Mouse (Mus musculus) forebrain, embryonic 10.5 days (tissue): ENCODE data around the gene Olfr196. TPM values are rescaled to one million over a fixed set of nuclear protein-coding genes. Genes with fewer than 3 reads are reported as not detected.
"Not testable (repeated sequence)": the region's sequence is repeated elsewhere in the genome, so short reads cannot be mapped to it uniquely, and the experiment has no call there.

ENCODE experiments used
- DNase-seq: peaks from one replicate; pipeline ENCODE4 v3.0.0-alpha.2; 2017; ENCODE audit warnings: low spot score; ENCODE audit errors: extremely low spot score
- H3K27ac ChIP-seq: fragments of 300-500 bp; sonication (generic); 2 replicates; pipeline ENCODE4 v1.5.1; 2016; ENCODE audit warnings: mild to moderate bottlenecking
- H3K27me3 ChIP-seq: fragments of 300-500 bp; sonication (generic); 2 replicates; pipeline ENCODE4 v1.6.1; 2016; ENCODE audit warnings: mild to moderate bottlenecking; ENCODE audit not compliant: poor library complexity, severe bottlenecking
- H3K36me3 ChIP-seq: fragments of 300-500 bp; sonication (generic); replicated peaks from 2 replicates; pipeline ENCODE4 v1.6.1; 2016; ENCODE audit warnings: mild to moderate bottlenecking, moderate library complexity
- H3K4me1 ChIP-seq: fragments of 300-500 bp; sonication (generic); 2 replicates; pipeline ENCODE4 v1.6.1; 2016
- H3K4me3 ChIP-seq: fragments of 300-500 bp; sonication (generic); 2 replicates; pipeline ENCODE4 v1.5.1; 2016; ENCODE audit warnings: mild to moderate bottlenecking, moderate library complexity
- H3K9me3 ChIP-seq: fragments of 300-500 bp; sonication (generic); 2 replicates; pipeline ENCODE4 v1.6.1; 2016; ENCODE audit warnings: mild to moderate bottlenecking, moderate library complexity
- WGBS: fragments of 180-500 bp; shearing (Covaris S2); methylation state at CpG from one replicate; pipeline ENCODE4 v1.1.7; 2016; 5-methylcytosine and 5-hydroxymethylcytosine counted together
- polyA plus RNA-seq: library from polyadenylated mRNA; unstranded; fragments of >200 nt; fragmentation: Nextera tagmentation; extraction: Ambion mirVana; gene quantifications from 2 replicates; pipeline ENCODE4 v1.2.1, GENCODE M21; 2016

The Olfr196 gene
- polyA plus RNA-seq: not detected in 2 replicates

- H3K4me1 ChIP-seq: no peaks in the 10 kb centered on the region
- no peaks in the 10 kb centered on the region for H3K36me3 ChIP-seq
- no peak for DNase-seq
- no peaks in the 10 kb centered on the region for H3K27me3 ChIP-seq
- H3K27ac ChIP-seq: no peak within 1 kb of the TSS
- 76% methylated on average over 3 of the region's 3 CpGs for WGBS
- H3K4me3 ChIP-seq: no peak within 1 kb of the TSS
- H3K9me3 ChIP-seq: 0 out of 2 replicates have a peak, but pooled peaks cover 6% of the 10 kb centered on the region
These were observed at the start of gene Olfr196 for GRCm38 (mm10) chr16:59170354-59170753. Gene Olfr196, minus strand, starts transcription at chr16:59170454.

- H3K9me3 ChIP-seq, H3K27ac ChIP-seq, H3K4me3 ChIP-seq, DNase-seq, H3K36me3 ChIP-seq, H3K27me3 ChIP-seq, H3K4me1 ChIP-seq: not testable (repeated sequence)
- WGBS: 91% methylated on average over 1 of the region's 1 CpGs
These were observed 49.4 kb upstream of the Olfr196 start, which contains the start of gene Olfr199 for GRCm38 (mm10) chr16:59219667-59220066. Gene Olfr199, minus strand, starts transcription at chr16:59219767.

GRCm38 (mm10) chr16:59217861-59218260, 47.6 kb upstream of the Olfr196 start:
- DNase-seq, H3K4me3 ChIP-seq, H3K4me1 ChIP-seq, H3K27me3 ChIP-seq, H3K9me3 ChIP-seq, H3K36me3 ChIP-seq, H3K27ac ChIP-seq: not testable (repeated sequence)
- 84% methylated on average over 3 of the region's 3 CpGs for WGBS

- DNase-seq, H3K9me3 ChIP-seq, H3K27ac ChIP-seq, H3K36me3 ChIP-seq, H3K4me1 ChIP-seq, H3K4me3 ChIP-seq, H3K27me3 ChIP-seq: not testable (repeated sequence)
- WGBS: 78% methylated on average over 1 of the region's 1 CpGs
These were observed 33.2 kb upstream of the Olfr196 start, which contains the start of gene Olfr198 for GRCm38 (mm10) chr16:59203433-59203832. Gene Olfr198, minus strand, starts transcription at chr16:59203533.

GRCm38 (mm10) chr16:59151996-59152395, 18.3 kb downstream of the Olfr196 start:
- DNase-seq: no peak

GRCm38 (mm10) chr16:59146746-59147145, 23.5 kb downstream of the Olfr196 start, which contains the start of gene Olfr195:
Gene Olfr195, plus strand, starts transcription at chr16:59147046.
- H3K27me3 ChIP-seq: no peaks in the 10 kb centered on the region
- no peaks in the 10 kb centered on the region for H3K9me3 ChIP-seq
- no peak within 1 kb of the TSS for H3K27ac ChIP-seq
- 89% methylated on average over 1 of the region's 1 CpGs for WGBS
- H3K36me3 ChIP-seq: no peaks in the 10 kb centered on the region
- H3K4me1 ChIP-seq: no peaks in the 10 kb centered on the region
- DNase-seq: no peak
- no peak within 1 kb of the TSS for H3K4me3 ChIP-seq

More at GRCm38 (mm10) chr16:59151996-59152395, 18.3 kb downstream of the Olfr196 start:
- no peak overlapping the region for H3K4me3 ChIP-seq
- H3K36me3 ChIP-seq: no peaks in the 10 kb centered on the region
- H3K9me3 ChIP-seq: no peaks in the 10 kb centered on the region
- WGBS: 90% methylated on average over 2 of the region's 2 CpGs
- H3K27me3 ChIP-seq: no peaks in the 10 kb centered on the region
- H3K27ac ChIP-seq: no peak overlapping the region
- no peaks in the 10 kb centered on the region for H3K4me1 ChIP-seq

GRCm38 (mm10) chr16:59141105-59141504, 29.1 kb downstream of the Olfr196 start:
- H3K36me3 ChIP-seq: no peaks in the 10 kb centered on the region
- H3K9me3 ChIP-seq: no peaks in the 10 kb centered on the region
- H3K4me3 ChIP-seq: no peak overlapping the region
- H3K27me3 ChIP-seq: no peaks in the 10 kb centered on the region
- no peak for DNase-seq
- H3K4me1 ChIP-seq: no peaks in the 10 kb centered on the region
- no peak overlapping the region for H3K27ac ChIP-seq

- Histone ChIP-seq H3K9me3 (peaks cover 17% of the 10 kb centered on the region), H3K27me3 (no peaks in the 10 kb centered on the region), H3K4me3 (no peak overlapping the region), H3K4me1 (no peaks in the 10 kb centered on the region), H3K27ac (no peak overlapping the region), H3K36me3 (no peaks in the 10 kb centered on the region)
- no peak for DNase-seq
- WGBS: 86% methylated on average over 1 of the region's 1 CpGs
These were observed 39.5 kb downstream of the Olfr196 start for GRCm38 (mm10) chr16:59130740-59131139.

- no peaks in the 10 kb centered on the region for H3K4me1 ChIP-seq
- no peaks in the 10 kb centered on the region for H3K36me3 ChIP-seq
- H3K9me3 ChIP-seq: peaks cover 3% of the 10 kb centered on the region; the same call in 1 of the 2 replicates
- H3K27me3 ChIP-seq: no peaks in the 10 kb centered on the region
- H3K27ac ChIP-seq: no peak within 1 kb of the TSS
- DNase-seq: no peak
- H3K4me3 ChIP-seq: no peak within 1 kb of the TSS
These were observed 49.3 kb downstream of the Olfr196 start, which contains the start of gene Olfr194 for GRCm38 (mm10) chr16:59120969-59121368. Gene Olfr194, minus strand, starts transcription at chr16:59121069.

Other genes starting within 250 kb of the Olfr196 start
- gene Olfr181, start 241.7 kb downstream of the Olfr196 start, polyA plus RNA-seq: not detected in 2 replicates
- not detected in 2 replicates for gene Olfr180, start 241.1 kb downstream of the Olfr196 start, polyA plus RNA-seq
- not detected in 2 replicates for gene Olfr183, start 175.1 kb downstream of the Olfr196 start, polyA plus RNA-seq
- not detected in 2 replicates for gene Olfr186, start 140.2 kb downstream of the Olfr196 start, polyA plus RNA-seq
- not detected in 2 replicates for gene Olfr187, start 130.7 kb downstream of the Olfr196 start, polyA plus RNA-seq
- not detected in 2 replicates for gene Olfr190, start 92.4 kb downstream of the Olfr196 start, polyA plus RNA-seq
- not detected in 2 replicates for gene Olfr191, start 80.6 kb downstream of the Olfr196 start, polyA plus RNA-seq
- not detected in 2 replicates for gene Olfr193, start 58.6 kb downstream of the Olfr196 start, polyA plus RNA-seq
- gene Olfr194, start 49.4 kb downstream of the Olfr196 start, polyA plus RNA-seq: not detected in 2 replicates
- gene Olfr195, start 23.4 kb downstream of the Olfr196 start, polyA plus RNA-seq: not detected in 2 replicates
- gene Olfr198, start 33.1 kb upstream of the Olfr196 start, polyA plus RNA-seq: not detected in 2 replicates
- not detected in 2 replicates for gene Olfr199, start 49.3 kb upstream of the Olfr196 start, polyA plus RNA-seq
- gene Olfr201, start 102.2 kb upstream of the Olfr196 start, polyA plus RNA-seq: not detected in 2 replicates
- not detected in 2 replicates for gene Olfr202, start 116.3 kb upstream of the Olfr196 start, polyA plus RNA-seq
- gene Olfr203, start 128.4 kb upstream of the Olfr196 start, polyA plus RNA-seq: not detected in 2 replicates
- gene Olfr204, start 147.8 kb upstream of the Olfr196 start, polyA plus RNA-seq: not detected in 2 replicates
- not detected in 2 replicates for gene Olfr205, start 160.7 kb upstream of the Olfr196 start, polyA plus RNA-seq
- gene Olfr206, start 178.8 kb upstream of the Olfr196 start, polyA plus RNA-seq: not detected in 2 replicates
- gene Olfr209, start 193.5 kb upstream of the Olfr196 start, polyA plus RNA-seq: not detected in 2 replicates
- 0.04 TPM in 1 of 2 replicates, not detected in the other for gene Gabrr3, start 236.9 kb upstream of the Olfr196 start, polyA plus RNA-seq